Mouse (Mus musculus) lung, postnatal 0 days (tissue): ENCODE measurements around the gene Btc.

ENCODE experiments used
- CTCF ChIP-seq: IDR thresholded peaks from 2 replicates; pipeline ENCODE4 v1.5.1; 2016; ENCODE audit warnings: antibody characterized with exemption, mild to moderate bottlenecking
- EP300 ChIP-seq: IDR thresholded peaks from 2 replicates; pipeline ENCODE4 v1.6.1; 2016; ENCODE audit warnings: antibody characterized with exemption, mild to moderate bottlenecking, control low read depth

DNA sequence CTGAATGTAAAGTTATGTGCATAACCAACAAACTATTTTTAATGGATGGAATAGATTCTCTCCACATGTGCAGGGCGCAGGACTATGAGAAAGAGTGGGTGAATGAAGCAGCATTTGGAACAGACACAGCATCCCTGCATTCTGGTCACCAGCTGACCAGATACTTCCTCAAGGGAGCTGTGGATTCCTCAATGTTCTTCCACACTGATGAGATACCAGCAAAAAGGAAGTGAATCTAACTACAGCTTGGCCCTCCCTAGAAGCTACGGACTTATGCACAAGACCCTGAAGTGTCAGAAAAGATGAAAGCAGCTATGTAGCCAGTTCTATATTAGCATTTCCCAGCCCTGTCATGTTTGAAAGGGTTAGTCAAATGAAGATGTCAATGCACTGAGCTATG, 57.7 kb downstream of the Btc start:
- TF ChIP-seq EP300 (no peak), CTCF (no peak)
